Mouse (Mus musculus): ENCODE data around the gene Limd1. TPM values are rescaled to one million over a fixed set of nuclear protein-coding genes. Genes with fewer than 3 reads are reported as not detected.

Limd1 gene
- total and polyA plus RNA-seq, 3 experiments: 32.6 to 37.5 TPM; not detected in 1

- no peak overlapping the region for H3K9ac ChIP-seq (ENCODE audit: control insufficient read depth, low read depth, low read length, poor library complexity, severe bottlenecking)
- no peaks in the 10 kb centered on the region for H3K36me3 ChIP-seq (ENCODE audit: control insufficient read depth in 1 of 2, insufficient read depth in 2 of 2, low read length in 2 of 2)
- TF ChIP-seq HCFC1 (IDR thresholded peaks at IDR 0.05; ENCODE audit: low read depth, low read length) (no peak), TAL1 (IDR thresholded peaks at IDR 0.05; ENCODE audit: low read length) (no peak), SIN3A (IDR thresholded peaks at IDR 0.05; ENCODE audit: low read length) (no peak), CHD2 (IDR thresholded peaks at IDR 0.05; ENCODE audit: low read length) (no peak), CTCF (IDR thresholded peaks at IDR 0.05 in 2 of 3, conservative IDR thresholded peaks at IDR 0.05 in 1 of 3; ENCODE audit: control insufficient read depth in 1 of 3, insufficient read depth in 1 of 3, low read depth in 2 of 3, low read length in 3 of 3, poor library complexity in 1 of 3, severe bottlenecking in 1 of 3) (peak in 2 of 3 experiments; percentile 9 to 11; a peak in 1 of 6 replicates), RAD21 (IDR thresholded peaks at IDR 0.05; ENCODE audit: low read depth, low read length) (peak; percentile 5; the same call in 1 of the 2 replicates)
- no peaks in the 10 kb centered on the region for H3K9me3 ChIP-seq (replicated peaks; ENCODE audit: insufficient read depth, low read length)
- no peaks in the 10 kb centered on the region for H3K27me3 ChIP-seq (ENCODE audit: control insufficient read depth in 1 of 2, insufficient read depth in 2 of 2, low read length in 2 of 2)
- DNase-seq (ENCODE audit: low read depth, low spot score): no peak
- no peaks in the 10 kb centered on the region for H3K79me2 ChIP-seq (ENCODE audit: control insufficient read depth, insufficient read depth, low read length, poor library complexity)
- no peak overlapping the region for H3K4me3 ChIP-seq (ENCODE audit: control insufficient read depth in 1 of 2, insufficient read depth in 1 of 2, low read depth in 2 of 2, low read length in 2 of 2)
- H3K4me1 ChIP-seq (ENCODE audit: control insufficient read depth in 1 of 2, insufficient read depth in 2 of 2, low read length in 2 of 2): no peaks in the 10 kb centered on the region
- H3K27ac ChIP-seq (ENCODE audit: control insufficient read depth, low read depth, low read length): no peak overlapping the region
These were observed 20.9 kb upstream of the Limd1 start for GRCm38 (mm10) chr9:123457603-123458002.

- DNase-seq (ENCODE audit: low read depth, low spot score): no peak
- H3K4me3 ChIP-seq (ENCODE audit: control insufficient read depth in 1 of 2, insufficient read depth in 1 of 2, low read depth in 2 of 2, low read length in 2 of 2): no peak overlapping the region
- TF ChIP-seq MYB (IDR thresholded peaks at IDR 0.05; ENCODE audit: low read depth, low read length) (no peak), GATA1 (IDR thresholded peaks at IDR 0.05; ENCODE audit: low read depth, low read length) (no peak), MAZ (IDR thresholded peaks at IDR 0.05; ENCODE audit: low read depth, low read length) (no peak), ZC3H11A (IDR thresholded peaks at IDR 0.05; ENCODE audit: low read depth, low read length) (no peak), MEF2A (IDR thresholded peaks at IDR 0.05; ENCODE audit: extremely low read depth, insufficient replicate concordance, low read depth, low read length, poor library complexity, severe bottlenecking) (no peak), POLR2AphosphoS5 (IDR thresholded peaks at IDR 0.05; ENCODE audit: borderline replicate concordance, low read depth, low read length) (no peak), MYC (IDR thresholded peaks at IDR 0.05; ENCODE audit: low read depth, low read length) (no peak), USF1 (IDR thresholded peaks at IDR 0.05; ENCODE audit: low read depth, low read length) (no peak), HCFC1 (IDR thresholded peaks at IDR 0.05; ENCODE audit: low read depth, low read length) (no peak), MAX (IDR thresholded peaks at IDR 0.05; ENCODE audit: low read length) (no peak)
- peaks cover 11 to 15% of the 10 kb centered on the region in 2 experiments for H3K4me1 ChIP-seq (ENCODE audit: control insufficient read depth in 1 of 2, insufficient read depth in 2 of 2, low read length in 2 of 2)
- no peaks in the 10 kb centered on the region for H3K9me3 ChIP-seq (replicated peaks; ENCODE audit: insufficient read depth, low read length)
- H3K79me2 ChIP-seq (ENCODE audit: control insufficient read depth, insufficient read depth, low read length, poor library complexity): no peaks in the 10 kb centered on the region
- H3K27me3 ChIP-seq (ENCODE audit: control insufficient read depth in 1 of 2, insufficient read depth in 2 of 2, low read length in 2 of 2): no peaks in the 10 kb centered on the region
- no peak overlapping the region for H3K27ac ChIP-seq (ENCODE audit: control insufficient read depth, low read depth, low read length)
- no peak overlapping the region for H3K9ac ChIP-seq (ENCODE audit: control insufficient read depth, low read depth, low read length, poor library complexity, severe bottlenecking)
- H3K36me3 ChIP-seq (ENCODE audit: control insufficient read depth in 1 of 2, insufficient read depth in 2 of 2, low read length in 2 of 2): peaks cover 0 to 17% of the 10 kb centered on the region in 2 experiments; a peak in 2 of 4 replicates
These were observed 11.3 kb upstream of the Limd1 start for GRCm38 (mm10) chr9:123467141-123467620.
